Mouse (Mus musculus) kidney, adult 2 months (tissue): Measurements from ENCODE around the gene Syngr3.

Experiments used
- CTCF ChIP-seq: fragments of 200-500 bp; conservative IDR thresholded peaks from 2 replicates; pipeline ENCODE4 v1.5.1; 2011; ENCODE audit warnings: low read depth, mild to moderate bottlenecking, control low read depth, low read length, moderate library complexity, mixed read lengths; ENCODE audit not compliant: insufficient read depth, insufficient read length
- POLR2A ChIP-seq: fragments of 200-500 bp; IDR thresholded peaks from one replicate; pipeline ENCODE4 v1.6.1; 2011; ENCODE audit warnings: low read depth, low read length, control low read depth

DNA sequence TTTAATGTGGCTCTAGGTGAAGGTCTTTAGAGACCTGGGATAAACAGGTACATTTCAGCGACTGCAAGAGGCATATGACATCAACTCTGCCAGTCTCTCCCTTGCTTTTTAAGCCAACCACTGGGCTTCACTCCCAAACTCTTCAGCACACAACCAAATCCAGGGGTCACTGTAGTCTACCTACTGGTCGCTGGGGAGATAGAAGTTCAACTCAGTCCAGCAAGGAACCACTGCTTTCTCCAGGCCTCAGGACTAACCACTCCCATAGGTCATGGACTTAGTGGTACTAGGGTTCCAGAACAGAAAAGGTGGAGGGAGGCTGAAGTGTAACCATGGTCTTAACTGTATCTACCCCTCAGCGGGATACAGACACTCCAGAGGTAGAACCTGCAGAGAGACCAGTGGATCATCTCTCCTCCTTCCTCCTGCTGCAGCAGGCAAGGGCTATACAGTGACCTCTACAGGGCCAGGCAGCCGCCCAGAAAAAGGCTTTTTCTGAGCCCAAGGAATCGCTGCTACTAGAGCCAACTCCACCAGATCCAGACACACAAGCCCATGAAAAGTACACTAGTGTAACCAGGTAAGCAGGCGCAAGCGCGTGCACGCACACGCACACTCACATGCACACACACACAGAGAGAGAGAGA lies 40.9 kb downstream of the Syngr3 start:
- TF ChIP-seq POLR2A (no peak), CTCF (no peak)
